Mouse (Mus musculus): ENCODE measurements around the gene Gm28047. TPM values are rescaled to one million over a fixed set of nuclear protein-coding genes. Genes with fewer than 3 reads are reported as not detected.

Gene Gm28047
- polyA plus RNA-seq (2014; fragmentation: Nextera tagmentation; extraction: Ambion mirVana): not detected in 2 replicates

DNA sequence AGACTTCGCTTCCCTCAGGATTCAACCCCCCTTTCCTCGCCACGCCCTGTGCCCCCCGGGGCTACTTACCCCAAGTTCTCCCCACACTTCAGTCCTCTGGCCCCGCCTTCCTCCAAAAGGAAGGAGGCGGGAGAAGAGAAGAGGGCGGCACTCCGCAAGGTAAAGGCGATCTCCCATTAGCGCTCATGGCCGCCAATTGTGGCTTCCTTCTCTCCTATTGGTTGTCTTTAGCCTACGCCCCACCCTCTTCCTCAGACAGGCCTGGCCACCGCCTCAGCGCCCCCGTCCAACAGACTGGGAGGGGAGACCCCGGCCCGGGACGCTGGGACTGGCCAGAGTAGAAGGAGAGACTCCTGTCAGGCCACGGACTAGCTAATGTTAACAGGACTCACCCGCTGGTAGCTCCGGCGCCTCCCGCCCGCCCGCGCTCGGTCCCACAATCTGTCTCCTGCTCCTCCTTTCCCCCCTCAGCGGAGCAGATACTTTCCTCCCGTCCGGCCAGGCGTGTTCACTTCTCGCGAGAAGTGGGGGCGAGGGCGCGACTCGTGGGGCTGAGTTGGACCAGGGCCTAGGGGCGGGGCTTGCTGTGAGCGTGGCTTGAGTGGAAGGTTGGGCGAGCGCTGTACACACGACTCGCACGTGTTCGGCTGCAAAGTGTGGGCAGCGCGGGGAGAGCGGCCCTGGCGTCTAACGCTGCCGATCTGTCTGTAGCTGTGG is at the start of gene Gm28047, which contains the start of gene Atf7:
Gene Gm28047 (minus strand): TSS at position 98 of the 717 bp plus-strand sequence.
Gene Atf7 (minus strand): TSS at position 495 of the 717 bp plus-strand sequence.
- peak within 1 kb of the TSS; percentile 82 for H3K9ac ChIP-seq (ENCODE audit: low read depth, low read length)

GRCm38 (mm10) chr15:102673548-102673947 is 48.7 kb upstream of the Gm28047 start:
- WGBS (ENCODE audit: insufficient replicate concordance): 4% methylated on average over 10 of the region's 10 CpGs
- Histone ChIP-seq H3K4me2 (peak overlapping the region; percentile 82), H3K36me3 (ENCODE audit: control insufficient read depth, insufficient read depth, low read length) (no peaks in the 10 kb centered on the region), H3K27me3 (ENCODE audit: control insufficient read depth, insufficient read depth, low read length) (no peaks in the 10 kb centered on the region), H3K27ac (ENCODE audit: low read depth, low read length) (peak overlapping the region; percentile 98), H3K9ac (ENCODE audit: low read depth, low read length) (peak overlapping the region; percentile 49; the same call in 1 of the 2 replicates), H3K9me3 (replicated peaks; ENCODE audit: control insufficient read depth, low read length) (no peaks in the 10 kb centered on the region), H3K4me3 (ENCODE audit: low read depth, low read length) (peak overlapping the region; percentile 31), H3K4me1 (ENCODE audit: control insufficient read depth, insufficient read depth, low read length) (peaks cover 11% of the 10 kb centered on the region)
- ATAC-seq (replicated peaks; ENCODE audit: insufficient number of reproducible peaks, low FRiP score, low TSS enrichment): peak; percentile 32

More for the DNA sequence above, at the start of gene Gm28047, which contains the start of gene Atf7:
- ATAC-seq (replicated peaks; ENCODE audit: insufficient number of reproducible peaks, low FRiP score, low TSS enrichment): peak; percentile 100
- no peaks in the 10 kb centered on the region for H3K36me3 ChIP-seq (ENCODE audit: control insufficient read depth, insufficient read depth, low read length)
- peak within 1 kb of the TSS; percentile 90 for H3K4me2 ChIP-seq
- peaks cover 10% of the 10 kb centered on the region; the same call in 1 of the 2 replicates for H3K4me1 ChIP-seq (ENCODE audit: control insufficient read depth, insufficient read depth, low read length)
- no peaks in the 10 kb centered on the region for H3K9me3 ChIP-seq (replicated peaks; ENCODE audit: control insufficient read depth, low read length)
- no peaks in the 10 kb centered on the region for H3K27me3 ChIP-seq (ENCODE audit: control insufficient read depth, insufficient read depth, low read length)
- peak within 1 kb of the TSS; percentile 72 for H3K4me3 ChIP-seq (ENCODE audit: low read depth, low read length)
- peak within 1 kb of the TSS; percentile 99 for H3K27ac ChIP-seq (ENCODE audit: low read depth, low read length)
- under 1% methylated on average over 51 of the region's 51 CpGs for WGBS (ENCODE audit: insufficient replicate concordance)

GRCm38 (mm10) chr15:102672215-102673071 is 47.6 kb upstream of the Gm28047 start, which contains the start of gene Atp5g2:
Gene Atp5g2 (minus strand): TSS chr15:102672352.
- Histone ChIP-seq H3K4me1 (ENCODE audit: control insufficient read depth, insufficient read depth, low read length) (peaks cover 11% of the 10 kb centered on the region), H3K9ac (ENCODE audit: low read depth, low read length) (peak within 1 kb of the TSS; percentile 90), H3K27me3 (ENCODE audit: control insufficient read depth, insufficient read depth, low read length) (no peaks in the 10 kb centered on the region), H3K27ac (ENCODE audit: low read depth, low read length) (peak within 1 kb of the TSS; percentile 98), H3K4me2 (peak within 1 kb of the TSS; percentile 82), H3K36me3 (ENCODE audit: control insufficient read depth, insufficient read depth, low read length) (no peaks in the 10 kb centered on the region), H3K4me3 (ENCODE audit: low read depth, low read length) (peak within 1 kb of the TSS; percentile 45), H3K9me3 (replicated peaks; ENCODE audit: control insufficient read depth, low read length) (no peaks in the 10 kb centered on the region)
- 5% methylated on average over 37 of the region's 37 CpGs for WGBS (ENCODE audit: insufficient replicate concordance)
- no peak for ATAC-seq (replicated peaks; ENCODE audit: insufficient number of reproducible peaks, low FRiP score, low TSS enrichment)

- Histone ChIP-seq H3K9me3 (replicated peaks; ENCODE audit: control insufficient read depth, low read length) (no peaks in the 10 kb centered on the region), H3K27ac (ENCODE audit: low read depth, low read length) (peak overlapping the region; percentile 98), H3K4me1 (ENCODE audit: control insufficient read depth, insufficient read depth, low read length) (peaks cover 11% of the 10 kb centered on the region), H3K4me3 (ENCODE audit: low read depth, low read length) (peak overlapping the region; percentile 45), H3K36me3 (ENCODE audit: control insufficient read depth, insufficient read depth, low read length) (no peaks in the 10 kb centered on the region), H3K4me2 (peak overlapping the region; percentile 82), H3K27me3 (ENCODE audit: control insufficient read depth, insufficient read depth, low read length) (no peaks in the 10 kb centered on the region), H3K9ac (ENCODE audit: low read depth, low read length) (peak overlapping the region; percentile 90)
- WGBS (ENCODE audit: insufficient replicate concordance): under 1% methylated on average over 34 of the region's 34 CpGs
- peak; percentile 57; the same call in 1 of the 2 replicates for ATAC-seq (replicated peaks; ENCODE audit: insufficient number of reproducible peaks, low FRiP score, low TSS enrichment)
These were observed 46.9 kb upstream of the Gm28047 start for GRCm38 (mm10) chr15:102671721-102672214.

- Histone ChIP-seq H3K36me3 (ENCODE audit: control insufficient read depth, insufficient read depth, low read length) (peaks cover 4% of the 10 kb centered on the region; the same call in 1 of the 2 replicates), H3K27ac (ENCODE audit: low read depth, low read length) (peak overlapping the region; percentile 98), H3K9me3 (replicated peaks; ENCODE audit: control insufficient read depth, low read length) (no peaks in the 10 kb centered on the region), H3K4me1 (ENCODE audit: control insufficient read depth, insufficient read depth, low read length) (peaks cover 11% of the 10 kb centered on the region), H3K4me2 (peak overlapping the region; percentile 82), H3K27me3 (ENCODE audit: control insufficient read depth, insufficient read depth, low read length) (no peaks in the 10 kb centered on the region), H3K4me3 (ENCODE audit: low read depth, low read length) (peak overlapping the region; percentile 78), H3K9ac (ENCODE audit: low read depth, low read length) (peak overlapping the region; percentile 99)
- WGBS (ENCODE audit: insufficient replicate concordance): under 1% methylated on average over 53 of the region's 53 CpGs
- ATAC-seq (replicated peaks; ENCODE audit: insufficient number of reproducible peaks, low FRiP score, low TSS enrichment): peak; percentile 92
These were observed 46.1 kb upstream of the Gm28047 start for GRCm38 (mm10) chr15:102670767-102671575.

DNA sequence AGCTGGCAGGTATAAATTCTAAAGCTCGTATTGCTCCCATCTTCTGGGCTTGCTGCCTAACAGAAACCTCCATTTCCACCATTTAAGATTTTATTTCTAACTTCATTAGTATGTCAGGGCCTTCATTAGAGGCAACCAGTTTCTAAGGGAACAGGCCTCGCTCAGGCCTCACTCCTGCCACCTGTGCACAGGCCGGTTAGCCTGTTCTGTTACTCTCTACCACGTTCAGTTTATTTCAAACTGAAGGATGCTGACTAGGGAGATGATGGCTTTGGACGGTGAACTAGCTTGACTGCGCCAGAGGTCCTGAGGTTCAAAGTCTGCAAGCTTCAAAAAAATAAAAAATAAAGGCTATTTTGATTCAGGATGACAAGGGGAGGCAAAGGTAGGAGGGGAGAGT is 45.4 kb upstream of the Gm28047 start:
- Histone ChIP-seq H3K27me3 (ENCODE audit: control insufficient read depth, insufficient read depth, low read length) (no peaks in the 10 kb centered on the region), H3K9me3 (replicated peaks; ENCODE audit: control insufficient read depth, low read length) (no peaks in the 10 kb centered on the region), H3K36me3 (ENCODE audit: control insufficient read depth, insufficient read depth, low read length) (peaks cover 5% of the 10 kb centered on the region; the same call in 1 of the 2 replicates), H3K4me2 (peak overlapping the region; percentile 82), H3K27ac (ENCODE audit: low read depth, low read length) (peak overlapping the region; percentile 95), H3K9ac (ENCODE audit: low read depth, low read length) (peak overlapping the region; percentile 99), H3K4me3 (ENCODE audit: low read depth, low read length) (peak overlapping the region; percentile 78), H3K4me1 (ENCODE audit: control insufficient read depth, insufficient read depth, low read length) (peaks cover 11% of the 10 kb centered on the region)
- 14% methylated on average over 6 of the region's 6 CpGs for WGBS (ENCODE audit: insufficient replicate concordance)
- ATAC-seq (replicated peaks; ENCODE audit: insufficient number of reproducible peaks, low FRiP score, low TSS enrichment): no peak

GRCm38 (mm10) chr15:102669571-102669970 is 44.7 kb upstream of the Gm28047 start:
- H3K36me3 ChIP-seq (ENCODE audit: control insufficient read depth, insufficient read depth, low read length): peaks cover 9% of the 10 kb centered on the region; the same call in 1 of the 2 replicates
- H3K27me3 ChIP-seq (ENCODE audit: control insufficient read depth, insufficient read depth, low read length): no peaks in the 10 kb centered on the region
- H3K9me3 ChIP-seq (replicated peaks; ENCODE audit: control insufficient read depth, low read length): no peaks in the 10 kb centered on the region
- WGBS (ENCODE audit: insufficient replicate concordance): 90% methylated on average over 8 of the region's 8 CpGs
- H3K9ac ChIP-seq (ENCODE audit: low read depth, low read length): 0 out of 2 replicates have a peak overlapping the region, but pooled peaks have one; percentile 8
- ATAC-seq (replicated peaks; ENCODE audit: insufficient number of reproducible peaks, low FRiP score, low TSS enrichment): no peak
- H3K4me3 ChIP-seq (ENCODE audit: low read depth, low read length): no peak overlapping the region
- no peak overlapping the region for H3K27ac ChIP-seq (ENCODE audit: low read depth, low read length)
- H3K4me2 ChIP-seq: peak overlapping the region; percentile 82
- H3K4me1 ChIP-seq (ENCODE audit: control insufficient read depth, insufficient read depth, low read length): peaks cover 11% of the 10 kb centered on the region

Measured in heart, embryonic 11.5 days (tissue).